Mouse (Mus musculus): ENCODE measurements at regions not wholly inside any gene's neighbourhood (a gene's known extent, or its start where the extent isn't known, plus 50 kb on each side); places are given as distances from the start of the nearest gene placed in this dataset.

DNA sequence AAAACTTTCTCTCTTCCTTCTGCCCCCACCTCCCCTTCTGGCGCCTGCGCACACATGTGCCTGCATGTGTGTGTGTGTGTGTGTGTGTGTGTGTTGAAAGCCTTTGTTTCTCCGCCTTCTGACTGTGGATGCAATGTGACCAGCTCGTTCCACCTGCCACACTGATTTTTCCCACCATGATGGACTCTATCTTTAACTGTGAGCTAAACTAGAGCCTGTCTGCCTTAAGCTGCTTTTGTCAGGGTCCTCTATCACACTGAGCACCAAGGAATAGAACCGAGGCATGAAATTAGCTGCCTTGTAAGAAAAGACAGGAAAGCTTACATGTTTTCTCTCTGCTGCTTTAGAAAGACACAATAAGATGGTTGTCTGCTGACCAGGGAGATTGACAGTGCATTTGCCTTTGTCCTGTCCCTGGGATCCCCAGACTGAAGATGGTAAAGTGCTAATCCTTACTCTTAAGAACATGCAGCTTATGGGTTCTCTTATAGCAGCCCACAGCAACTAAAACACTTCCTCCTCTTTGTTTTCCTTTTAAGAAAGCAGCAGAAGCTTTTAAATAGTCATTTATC is 1468.7 kb downstream of the Slc22a22 start:
- Histone ChIP-seq H3K9ac (ENCODE audit: low read depth, poor library complexity, severe bottlenecking) (no peak overlapping the region), H3K27me3 (ENCODE audit: control insufficient read depth, insufficient read depth, low read length, poor library complexity, severe bottlenecking) (no peaks in the 10 kb centered on the region), H3K36me3 (ENCODE audit: control insufficient read depth, insufficient read depth, low read length, poor library complexity, severe bottlenecking) (no peaks in the 10 kb centered on the region), H3K4me1 (ENCODE audit: control insufficient read depth, insufficient read depth, low read length) (no peaks in the 10 kb centered on the region), H3K4me3 (ENCODE audit: low read depth, low read length) (no peak overlapping the region), H3K27ac (ENCODE audit: insufficient read depth, low read length) (no peak overlapping the region), H3K9me3 (replicated peaks; ENCODE audit: control insufficient read depth, insufficient read depth, low read length, poor library complexity, severe bottlenecking) (no peaks in the 10 kb centered on the region)
- no peak for TF ChIP-seq EP300 (IDR thresholded peaks at IDR 0.05; ENCODE audit: insufficient read depth, low read depth, low read length)
- TF ChIP-seq CTCF (IDR thresholded peaks at IDR 0.05; ENCODE audit: low read depth, low read length): no peak
- TF ChIP-seq POLR2A (IDR thresholded peaks at IDR 0.05; ENCODE audit: insufficient read depth, low read length): no peak

- no peaks in the 10 kb centered on the region for H3K36me3 ChIP-seq (ENCODE audit: control insufficient read depth, insufficient read depth, low read length, poor library complexity, severe bottlenecking)
- H3K4me3 ChIP-seq (ENCODE audit: low read depth, low read length): no peak overlapping the region
- no peaks in the 10 kb centered on the region for H3K27me3 ChIP-seq (ENCODE audit: control insufficient read depth, insufficient read depth, low read length, poor library complexity, severe bottlenecking)
- TF ChIP-seq CTCF (IDR thresholded peaks at IDR 0.05; ENCODE audit: low read depth, low read length) (no peak), POLR2A (IDR thresholded peaks at IDR 0.05; ENCODE audit: insufficient read depth, low read length) (no peak), EP300 (IDR thresholded peaks at IDR 0.05; ENCODE audit: insufficient read depth, low read depth, low read length) (no peak)
- H3K9ac ChIP-seq (ENCODE audit: low read depth, poor library complexity, severe bottlenecking): no peak overlapping the region
- no peak overlapping the region for H3K27ac ChIP-seq (ENCODE audit: insufficient read depth, low read length)
- no peaks in the 10 kb centered on the region for H3K4me1 ChIP-seq (ENCODE audit: control insufficient read depth, insufficient read depth, low read length)
- no peaks in the 10 kb centered on the region for H3K9me3 ChIP-seq (replicated peaks; ENCODE audit: control insufficient read depth, insufficient read depth, low read length, poor library complexity, severe bottlenecking)
Measured at GRCm38 (mm10) chr15:56007376-56007775, 1470.0 kb downstream of the Slc22a22 start.

GRCm38 (mm10) chr15:56005361-56005760 is 1472.1 kb downstream of the Slc22a22 start:
- Histone ChIP-seq H3K27ac (ENCODE audit: insufficient read depth, low read length) (no peak overlapping the region), H3K9ac (ENCODE audit: low read depth, poor library complexity, severe bottlenecking) (no peak overlapping the region)
- TF ChIP-seq POLR2A (IDR thresholded peaks at IDR 0.05; ENCODE audit: insufficient read depth, low read length): no peak

GRCm38 (mm10) chr15:56003921-56004320 is 1473.5 kb downstream of the Slc22a22 start:
- no peaks in the 10 kb centered on the region for H3K9me3 ChIP-seq (replicated peaks; ENCODE audit: control insufficient read depth, insufficient read depth, low read length, poor library complexity, severe bottlenecking)
- no peaks in the 10 kb centered on the region for H3K27me3 ChIP-seq (ENCODE audit: control insufficient read depth, insufficient read depth, low read length, poor library complexity, severe bottlenecking)
- no peaks in the 10 kb centered on the region for H3K4me1 ChIP-seq (ENCODE audit: control insufficient read depth, insufficient read depth, low read length)

More at GRCm38 (mm10) chr15:56005361-56005760, 1472.1 kb downstream of the Slc22a22 start:
- Histone ChIP-seq H3K4me1 (ENCODE audit: control insufficient read depth, insufficient read depth, low read length) (no peaks in the 10 kb centered on the region), H3K27me3 (ENCODE audit: control insufficient read depth, insufficient read depth, low read length, poor library complexity, severe bottlenecking) (no peaks in the 10 kb centered on the region), H3K9me3 (replicated peaks; ENCODE audit: control insufficient read depth, insufficient read depth, low read length, poor library complexity, severe bottlenecking) (no peaks in the 10 kb centered on the region), H3K36me3 (ENCODE audit: control insufficient read depth, insufficient read depth, low read length, poor library complexity, severe bottlenecking) (no peaks in the 10 kb centered on the region), H3K4me3 (ENCODE audit: low read depth, low read length) (no peak overlapping the region)

DNA sequence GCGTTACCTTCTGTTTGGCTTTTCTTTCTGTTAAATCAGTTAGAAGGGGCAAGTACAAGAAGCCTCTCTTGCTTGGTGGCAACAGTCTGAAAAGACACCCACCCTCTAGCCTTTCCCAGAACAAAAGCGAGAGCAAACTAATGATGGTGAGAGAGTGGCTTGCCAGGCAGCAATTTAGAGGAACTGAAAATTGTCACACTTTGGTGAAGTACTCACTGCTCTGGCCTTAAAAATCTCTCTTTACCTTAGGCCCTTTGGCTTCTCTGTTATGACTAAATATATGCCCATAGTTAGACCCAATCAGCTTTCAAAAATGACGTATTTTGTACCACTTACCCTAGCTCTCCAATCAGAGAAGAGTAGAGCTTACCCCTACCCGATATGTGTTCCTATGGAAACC is 1477.8 kb downstream of the Slc22a22 start:
- no peaks in the 10 kb centered on the region for H3K4me1 ChIP-seq (ENCODE audit: control insufficient read depth, insufficient read depth, low read length)
- H3K27me3 ChIP-seq (ENCODE audit: control insufficient read depth, insufficient read depth, low read length, poor library complexity, severe bottlenecking): no peaks in the 10 kb centered on the region
- H3K27ac ChIP-seq (ENCODE audit: insufficient read depth, low read length): no peak overlapping the region

More at GRCm38 (mm10) chr15:56003921-56004320, 1473.5 kb downstream of the Slc22a22 start:
- Histone ChIP-seq H3K4me3 (ENCODE audit: low read depth, low read length) (no peak overlapping the region), H3K27ac (ENCODE audit: insufficient read depth, low read length) (no peak overlapping the region), H3K36me3 (ENCODE audit: control insufficient read depth, insufficient read depth, low read length, poor library complexity, severe bottlenecking) (no peaks in the 10 kb centered on the region), H3K9ac (ENCODE audit: low read depth, poor library complexity, severe bottlenecking) (no peak overlapping the region)
- TF ChIP-seq CTCF (IDR thresholded peaks at IDR 0.05; ENCODE audit: low read depth, low read length) (no peak), POLR2A (IDR thresholded peaks at IDR 0.05; ENCODE audit: insufficient read depth, low read length) (no peak), EP300 (IDR thresholded peaks at IDR 0.05; ENCODE audit: insufficient read depth, low read depth, low read length) (no peak)

DNA sequence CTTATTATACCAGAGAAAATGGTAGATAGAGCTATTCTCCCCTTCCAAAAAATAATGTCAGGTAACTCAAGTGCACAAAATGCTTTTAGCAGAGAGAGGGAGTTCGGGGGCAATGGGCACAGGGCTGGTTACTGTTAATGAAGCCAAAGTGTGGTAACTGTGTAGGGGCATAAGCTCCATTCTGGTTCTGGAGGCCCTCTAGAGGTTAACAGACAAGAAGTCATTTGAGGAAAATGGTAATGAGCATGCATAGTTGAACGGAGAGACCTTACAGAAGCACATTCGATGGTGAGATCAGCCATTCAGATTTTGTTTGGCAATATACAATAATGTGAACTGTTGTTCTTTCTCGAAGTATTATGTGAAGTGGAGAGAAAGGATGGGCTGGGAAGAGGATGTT is 1479.4 kb downstream of the Slc22a22 start:
- H3K4me1 ChIP-seq (ENCODE audit: control insufficient read depth, insufficient read depth, low read length): no peaks in the 10 kb centered on the region
- no peaks in the 10 kb centered on the region for H3K27me3 ChIP-seq (ENCODE audit: control insufficient read depth, insufficient read depth, low read length, poor library complexity, severe bottlenecking)
- no peak for TF ChIP-seq POLR2A (IDR thresholded peaks at IDR 0.05; ENCODE audit: insufficient read depth, low read length)
- no peak for TF ChIP-seq EP300 (IDR thresholded peaks at IDR 0.05; ENCODE audit: insufficient read depth, low read depth, low read length)
- TF ChIP-seq CTCF (IDR thresholded peaks at IDR 0.05; ENCODE audit: low read depth, low read length): no peak
- no peak overlapping the region for H3K9ac ChIP-seq (ENCODE audit: low read depth, poor library complexity, severe bottlenecking)
- H3K27ac ChIP-seq (ENCODE audit: insufficient read depth, low read length): no peak overlapping the region
- H3K9me3 ChIP-seq (replicated peaks; ENCODE audit: control insufficient read depth, insufficient read depth, low read length, poor library complexity, severe bottlenecking): no peaks in the 10 kb centered on the region
- H3K4me3 ChIP-seq (ENCODE audit: low read depth, low read length): no peak overlapping the region
- no peaks in the 10 kb centered on the region for H3K36me3 ChIP-seq (ENCODE audit: control insufficient read depth, insufficient read depth, low read length, poor library complexity, severe bottlenecking)

More for the DNA sequence above, 1477.8 kb downstream of the Slc22a22 start:
- TF ChIP-seq EP300 (IDR thresholded peaks at IDR 0.05; ENCODE audit: insufficient read depth, low read depth, low read length) (no peak), CTCF (IDR thresholded peaks at IDR 0.05; ENCODE audit: low read depth, low read length) (no peak), POLR2A (IDR thresholded peaks at IDR 0.05; ENCODE audit: insufficient read depth, low read length) (no peak)
- H3K36me3 ChIP-seq (ENCODE audit: control insufficient read depth, insufficient read depth, low read length, poor library complexity, severe bottlenecking): no peaks in the 10 kb centered on the region
- H3K9me3 ChIP-seq (replicated peaks; ENCODE audit: control insufficient read depth, insufficient read depth, low read length, poor library complexity, severe bottlenecking): no peaks in the 10 kb centered on the region
- no peak overlapping the region for H3K9ac ChIP-seq (ENCODE audit: low read depth, poor library complexity, severe bottlenecking)
- H3K4me3 ChIP-seq (ENCODE audit: low read depth, low read length): no peak overlapping the region
